Comparison of ENCODE assay signal across 10 mouse cellular contexts in the genomic region with DNA sequence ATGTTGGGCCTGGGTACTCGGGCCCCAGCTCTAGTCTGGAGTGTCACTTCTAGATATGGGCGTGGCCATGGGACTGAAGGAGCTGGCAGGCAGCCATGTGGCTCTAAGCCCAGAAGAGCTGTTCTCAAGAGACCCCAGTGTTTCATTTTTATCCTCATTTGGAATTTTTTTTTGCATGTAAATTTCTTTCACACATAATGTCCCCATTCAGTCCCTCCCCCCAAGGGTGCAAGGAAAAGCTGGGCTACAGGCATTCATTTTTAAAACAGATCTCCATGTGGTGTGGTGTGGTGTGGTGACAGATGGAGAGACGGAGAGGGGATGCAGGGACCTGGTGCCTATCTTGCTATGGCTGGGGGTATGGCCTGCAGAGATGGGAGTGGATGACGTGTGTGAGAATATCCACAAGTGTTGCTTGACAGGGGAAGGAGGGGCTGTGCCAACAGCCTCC. TPM values are rescaled to one million over a fixed set of nuclear protein-coding genes. Genes with fewer than 3 reads are reported as not detected.
DNase-seq lines count a peak whose midpoint lies in the region; ATAC-seq lines count a peak whose summit lies in the region.
"Had no signal": no experiment of that assay in that cellular context is flagged by ENCODE, and none has a peak within 500 bp of the region (broad histone marks: within the 10 kb centered on the region; RNA-seq: fewer than 3 reads in every experiment).

No protein-coding gene starts in this region.

- H3K4me2 ChIP-seq in kidney, embryonic 15.5 days: no peak overlapping the region
- H3K4me2 ChIP-seq in embryonic facial prominence, embryonic 15.5 days (replicated peaks): peak overlapping the region; percentile 10; the same call in 1 of the 2 replicates
- peak overlapping the region; percentile 42 for H3K4me2 ChIP-seq in heart, embryonic 12.5 days
- H3K4me2 ChIP-seq in neural tube, embryonic 14.5 days (ENCODE audit: low read depth, low read length): no peak overlapping the region
- H3K4me2 ChIP-seq: liver, embryonic 15.5 days had no signal

- no peaks in the 10 kb centered on the region for H3K27me3 ChIP-seq in kidney, embryonic 15.5 days
- H3K27me3 ChIP-seq in embryonic facial prominence, embryonic 15.5 days: no peaks in the 10 kb centered on the region
- no peaks in the 10 kb centered on the region for H3K27me3 ChIP-seq in heart, embryonic 12.5 days (replicated peaks)
- H3K27me3 ChIP-seq in neural tube, embryonic 14.5 days (ENCODE audit: control insufficient read depth, insufficient read depth, low read length): no peaks in the 10 kb centered on the region
- H3K27me3 ChIP-seq: liver, embryonic 15.5 days had no signal

- peak; percentile 52; the same call in 1 of the 2 replicates for ATAC-seq in kidney, embryonic 15.5 days (replicated peaks; ENCODE audit: low FRiP score)
- ATAC-seq in embryonic facial prominence, embryonic 15.5 days (ENCODE audit: insufficient number of reproducible peaks, low FRiP score, low TSS enrichment, low read depth): peak; percentile 75
- peak; percentile 86 for ATAC-seq in heart, embryonic 12.5 days (ENCODE audit: insufficient number of reproducible peaks, low FRiP score)
- peak; percentile 89 for ATAC-seq in neural tube, embryonic 14.5 days (ENCODE audit: low read depth)

- H3K4me1 ChIP-seq in kidney, embryonic 15.5 days: peaks cover 14% of the 10 kb centered on the region
- peaks cover 27% of the 10 kb centered on the region for H3K4me1 ChIP-seq in embryonic facial prominence, embryonic 15.5 days
- peaks cover 33% of the 10 kb centered on the region for H3K4me1 ChIP-seq in heart, embryonic 12.5 days (replicated peaks)
- H3K4me1 ChIP-seq in neural tube, embryonic 14.5 days (ENCODE audit: control insufficient read depth, insufficient read depth, low read length): peaks cover 5% of the 10 kb centered on the region; the same call in 1 of the 2 replicates
- H3K4me1 ChIP-seq: liver, embryonic 15.5 days had no signal

- no peak for DNase-seq in kidney, adult 11 months
- peak; percentile 53 to 69 for DNase-seq in layer of hippocampus, postnatal 14 days (ENCODE audit: low spot score in 2 of 2)
- no peak for DNase-seq in urinary bladder, postnatal 36 days (ENCODE audit: low spot score in 2 of 2)
- no peak for DNase-seq in natural killer cell, adult 2 months (ENCODE audit: low spot score in 2 of 2)

- H3K9ac ChIP-seq in kidney, embryonic 15.5 days: no peak overlapping the region
- no peak overlapping the region for H3K9ac ChIP-seq in embryonic facial prominence, embryonic 15.5 days
- no peak overlapping the region for H3K9ac ChIP-seq in heart, embryonic 12.5 days
- no peak overlapping the region for H3K9ac ChIP-seq in neural tube, embryonic 14.5 days (replicated peaks; ENCODE audit: low read depth, low read length)
- H3K9ac ChIP-seq: liver, embryonic 15.5 days had no signal

- 0 out of 2 replicates have a peak, but pooled peaks cover 3% of the 10 kb centered on the region for H3K36me3 ChIP-seq in kidney, embryonic 15.5 days
- H3K36me3 ChIP-seq in embryonic facial prominence, embryonic 15.5 days: no peaks in the 10 kb centered on the region
- no peaks in the 10 kb centered on the region; the same call in 1 of the 2 replicates for H3K36me3 ChIP-seq in heart, embryonic 12.5 days
- no peaks in the 10 kb centered on the region for H3K36me3 ChIP-seq in neural tube, embryonic 14.5 days (ENCODE audit: control insufficient read depth, insufficient read depth, low read length)
- H3K36me3 ChIP-seq: G1E; liver, embryonic 15.5 days had no signal

- H3K27ac ChIP-seq in kidney, embryonic 15.5 days: no peak overlapping the region
- peak overlapping the region; percentile 68 for H3K27ac ChIP-seq in embryonic facial prominence, embryonic 15.5 days (replicated peaks)
- H3K27ac ChIP-seq in heart, embryonic 12.5 days (ENCODE audit: poor library complexity, severe bottlenecking): peak overlapping the region; percentile 90
- H3K27ac ChIP-seq in neural tube, embryonic 14.5 days (ENCODE audit: low read depth, low read length): 0 out of 2 replicates have a peak overlapping the region, but pooled peaks have one; percentile 10
- H3K27ac ChIP-seq: liver, embryonic 15.5 days had no signal

- H3K4me3 ChIP-seq in kidney, embryonic 15.5 days (replicated peaks): no peak overlapping the region
- no peak overlapping the region for H3K4me3 ChIP-seq in embryonic facial prominence, embryonic 15.5 days (replicated peaks)
- no peak overlapping the region for H3K4me3 ChIP-seq in heart, embryonic 12.5 days
- H3K4me3 ChIP-seq in neural tube, embryonic 14.5 days (ENCODE audit: low read depth, low read length): no peak overlapping the region
- H3K4me3 ChIP-seq: liver, embryonic 15.5 days had no signal

- no peaks in the 10 kb centered on the region for H3K9me3 ChIP-seq in kidney, embryonic 15.5 days (replicated peaks)
- no peaks in the 10 kb centered on the region for H3K9me3 ChIP-seq in embryonic facial prominence, embryonic 15.5 days (replicated peaks)
- H3K9me3 ChIP-seq in heart, embryonic 12.5 days (replicated peaks): no peaks in the 10 kb centered on the region
- no peaks in the 10 kb centered on the region for H3K9me3 ChIP-seq in neural tube, embryonic 14.5 days (ENCODE audit: control insufficient read depth, low read length)
- H3K9me3 ChIP-seq: G1E; liver, embryonic 15.5 days had no signal

- 46% methylated on average over 4 of the region's 4 CpGs for WGBS in kidney, embryonic 15.5 days
- 19% methylated on average over 4 of the region's 4 CpGs for WGBS in embryonic facial prominence, embryonic 15.5 days
- 7% methylated on average over 4 of the region's 4 CpGs for WGBS in heart, embryonic 12.5 days
- WGBS in neural tube, embryonic 14.5 days: 32% methylated on average over 4 of the region's 4 CpGs

RNA-seq across cellular contexts. Expression of gene Umps, which starts 37.3 kb away (rescaled TPM):
- polyA plus RNA-seq in kidney, embryonic 15.5 days (2015; fragmentation: Nextera tagmentation; extraction: Ambion mirVana): 62.5 and 63.6 TPM in 2 replicates
- 45.0 and 45.5 TPM in 2 replicates for polyA plus RNA-seq in embryonic facial prominence, embryonic 15.5 days (2015; fragmentation: Nextera tagmentation; extraction: Ambion mirVana)
- 34.6 and 38.2 TPM in 2 replicates for polyA plus RNA-seq in heart, embryonic 12.5 days (2016; fragmentation: Nextera tagmentation; extraction: Ambion mirVana)
- total RNA-seq in layer of hippocampus, postnatal 14 days (2021): 10 to 100 TPM; 15.1 to 16.6 TPM
- 24.5 and 25.5 TPM in 2 replicates for polyA plus RNA-seq in neural tube, embryonic 14.5 days (2014; fragmentation: Nextera tagmentation; extraction: Ambion mirVana)

Comparison
In these comparisons a context has a peak if more than half of its experiments do, and no peak if none do; other contexts are left out.
1. H3K4me2 ChIP-seq: peak in embryonic facial prominence, embryonic 15.5 days (single experiment) and heart, embryonic 12.5 days (single experiment); none in kidney, embryonic 15.5 days (single experiment) and neural tube, embryonic 14.5 days (single experiment).
2. DNase-seq: peak in layer of hippocampus, postnatal 14 days (2 of 2); none in kidney, adult 11 months (single experiment), urinary bladder, postnatal 36 days (0 of 2) and natural killer cell, adult 2 months (0 of 2).
3. Peak in every context shown above with its lines, with median percentiles within 50 percentile points of each other: ATAC-seq.